Mouse (Mus musculus): ENCODE results near the gene Irf2bp2.

Gene Irf2bp2

GRCm38 (mm10) chr8:126565954-126566445 lies 27.8 kb downstream of the Irf2bp2 start:
- no peak for DNase-seq

GRCm38 (mm10) chr8:126565231-126565781 lies 28.5 kb downstream of the Irf2bp2 start:
- no peak for DNase-seq

GRCm38 (mm10) chr8:126564551-126565154 lies 29.1 kb downstream of the Irf2bp2 start:
- no peak for DNase-seq

GRCm38 (mm10) chr8:126561316-126561841 lies 32.4 kb downstream of the Irf2bp2 start:
- no peak for DNase-seq

- DNase-seq, result no peak
Observed at GRCm38 (mm10) chr8:126558400-126558953, 35.3 kb downstream of the Irf2bp2 start.

GRCm38 (mm10) chr8:126557403-126557802 lies 36.4 kb downstream of the Irf2bp2 start:
- DNase-seq, result no peak

GRCm38 (mm10) chr8:126556691-126557090 lies 37.1 kb downstream of the Irf2bp2 start:
- DNase-seq, result no peak

- no peak for DNase-seq
Observed at GRCm38 (mm10) chr8:126554741-126555140, 39.0 kb downstream of the Irf2bp2 start.

- DNase-seq, result no peak
Observed at GRCm38 (mm10) chr8:126551871-126552270, 41.9 kb downstream of the Irf2bp2 start.

- peak; percentile 41 to 46 for DNase-seq
Observed at GRCm38 (mm10) chr8:126550944-126551357, 42.8 kb downstream of the Irf2bp2 start.

- peak; percentile 43 to 53 for DNase-seq
Observed at GRCm38 (mm10) chr8:126547841-126548240, 45.9 kb downstream of the Irf2bp2 start.

- no peak for DNase-seq
Observed at GRCm38 (mm10) chr8:126547361-126547760, 46.4 kb downstream of the Irf2bp2 start.

- no peak for DNase-seq
Observed at GRCm38 (mm10) chr8:126546480-126546879, 47.3 kb downstream of the Irf2bp2 start.

- no peak for DNase-seq
Observed at GRCm38 (mm10) chr8:126543407-126543806, 50.4 kb downstream of the Irf2bp2 start.

GRCm38 (mm10) chr8:126542757-126543156 lies 51.0 kb downstream of the Irf2bp2 start:
- DNase-seq, result no peak

- no peak for DNase-seq
Observed at GRCm38 (mm10) chr8:126542090-126542689, 51.6 kb downstream of the Irf2bp2 start.

- DNase-seq, result no peak
Observed at GRCm38 (mm10) chr8:126540298-126540697, 53.5 kb downstream of the Irf2bp2 start.

GRCm38 (mm10) chr8:126539355-126540093 lies 54.3 kb downstream of the Irf2bp2 start:
- DNase-seq, result peak; percentile 47 to 65

GRCm38 (mm10) chr8:126538648-126539354 lies 55.0 kb downstream of the Irf2bp2 start:
- DNase-seq, result no peak

All from kidney, postnatal 36 days (tissue).